Mouse (Mus musculus) heart, adult 2 months (tissue): ENCODE results near the gene Npc1l1. TPM values are rescaled to one million over a fixed set of nuclear protein-coding genes. Genes with fewer than 3 reads are reported as not detected.

Experiments
- DNase-seq, 2 experiments: peaks; one replicate each; pipeline ENCODE4 v3.0.0; 2021
- H3K27ac ChIP-seq: fragments of 200-600 bp; 2 replicates; pipeline ENCODE4 v1.8.1; 2022
- H3K27me3 ChIP-seq: fragments of 200-500 bp; 2 replicates; pipeline ENCODE4 v1.6.1; 2012; ENCODE audit warnings: mild to moderate bottlenecking, low read length, inconsistent platforms, mixed read lengths; ENCODE audit not compliant: control insufficient read depth, insufficient read depth
- H3K36me3 ChIP-seq: fragments of 200-500 bp; 2 replicates; pipeline ENCODE4 v1.6.1; 2012; ENCODE audit warnings: low read length, inconsistent platforms; ENCODE audit not compliant: control insufficient read depth, insufficient read depth
- H3K4me1 ChIP-seq: fragments of 200-500 bp; 2 replicates; pipeline ENCODE4 v1.6.1; 2011; ENCODE audit warnings: low read length; ENCODE audit not compliant: control insufficient read depth, insufficient read depth
- H3K4me3 ChIP-seq: fragments of 200-600 bp; 2 replicates; pipeline ENCODE4 v1.8.1; 2022
- H3K79me2 ChIP-seq: fragments of 200-500 bp; replicated peaks from 2 replicates; pipeline ENCODE4 v1.6.1; 2012; ENCODE audit warnings: mild to moderate bottlenecking, inconsistent platforms, low read length, moderate library complexity, mixed read lengths; ENCODE audit not compliant: control insufficient read depth, insufficient read depth
- H3K9ac ChIP-seq: fragments of 200-500 bp; 2 replicates; pipeline ENCODE4 v1.6.1; 2012; ENCODE audit warnings: low read depth, mild to moderate bottlenecking, control low read depth, inconsistent platforms, low read length, mixed read lengths
- CTCF ChIP-seq: fragments of 200-600 bp; IDR thresholded peaks from 2 replicates; pipeline ENCODE4 v1.8.1; 2022; ENCODE audit warnings: antibody characterized with exemption, mild to moderate bottlenecking, moderate library complexity
- EP300 ChIP-seq: fragments of 200-500 bp; IDR thresholded peaks from 2 replicates; pipeline ENCODE4 v1.6.1; 2011; ENCODE audit warnings: low read depth, low read length, control low read depth; ENCODE audit not compliant: insufficient read depth
- POLR2A ChIP-seq: fragments of 200-500 bp; IDR thresholded peaks from 2 replicates; pipeline ENCODE4 v1.6.1; 2011; ENCODE audit warnings: mild to moderate bottlenecking, low read depth, low read length, control low read depth; ENCODE audit not compliant: insufficient read depth
- WGBS: fragments of 180-500 bp; shearing (Covaris S2); methylation state at CpG from one replicate; pipeline ENCODE4 v1.1.7; 2018; 5-methylcytosine and 5-hydroxymethylcytosine counted together
- intact Hi-C: fragments of 180-260 bp; cut with DNase I; formaldehyde crosslinking; loops from one replicate; pipeline ENCODE4 v1.15.1; 2025
- polyA plus RNA-seq: library from polyadenylated mRNA; depleted of rRNA; stranded (reverse); fragments of >200 nt; gene quantifications from 2 replicates; pipeline ENCODE4 v1.2.3, GENCODE M21; 2012
- total RNA-seq, 2 experiments: library from RNA; stranded (reverse); gene quantifications; 2 replicates each; pipeline ENCODE4 v1.2.3; 2021

Gene Npc1l1
- total and polyA plus RNA-seq, 3 experiments, result 0.08 to 0.25 TPM; not detected in 1

DNA sequence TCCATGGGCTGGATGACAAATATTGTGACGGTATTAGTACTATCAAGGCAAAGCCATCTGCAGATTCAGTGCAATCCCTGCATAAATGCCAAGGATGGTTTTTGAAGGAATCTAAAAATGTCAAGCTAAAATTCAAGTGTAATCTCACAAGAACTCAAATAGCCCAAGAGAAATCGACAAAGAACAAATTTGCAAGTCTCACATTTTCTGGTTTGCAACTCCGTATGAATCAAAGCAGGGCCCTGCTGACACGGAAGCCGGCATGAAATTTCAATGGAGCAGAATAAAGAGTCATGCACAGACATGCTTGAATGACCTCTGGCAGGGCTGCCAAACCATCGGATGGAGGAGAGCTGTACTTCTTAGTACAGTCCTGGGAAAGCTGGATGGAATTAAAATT is 10.0 kb downstream of the Npc1l1 start:
- WGBS, result 90% methylated on average over 6 of the region's 6 CpGs
- Histone ChIP-seq H3K27ac (no peak overlapping the region), H3K27me3 (no peaks in the 10 kb centered on the region), H3K36me3 (no peaks in the 10 kb centered on the region), H3K4me3 (no peak overlapping the region), H3K79me2 (no peaks in the 10 kb centered on the region), H3K9ac (no peak overlapping the region), H3K4me1 (no peaks in the 10 kb centered on the region)
- intact Hi-C loops, result no loop called here
- DNase-seq, result no peak
- no peak for TF ChIP-seq POLR2A

GRCm38 (mm10) chr11:6218189-6218896 is 11.6 kb downstream of the Npc1l1 start:
- no peaks in the 10 kb centered on the region for H3K79me2 ChIP-seq
- H3K4me3 ChIP-seq, result no peak overlapping the region
- H3K27ac ChIP-seq, result no peak overlapping the region
- H3K36me3 ChIP-seq, result no peaks in the 10 kb centered on the region
- intact Hi-C loops, result no loop called here
- H3K4me1 ChIP-seq, result no peaks in the 10 kb centered on the region
- TF ChIP-seq POLR2A, result no peak
- TF ChIP-seq CTCF, result no peak
- no peak for TF ChIP-seq EP300
- 67% methylated on average over 11 of the region's 11 CpGs for WGBS
- H3K27me3 ChIP-seq, result no peaks in the 10 kb centered on the region
- DNase-seq, result no peak
- no peak overlapping the region for H3K9ac ChIP-seq

DNA sequence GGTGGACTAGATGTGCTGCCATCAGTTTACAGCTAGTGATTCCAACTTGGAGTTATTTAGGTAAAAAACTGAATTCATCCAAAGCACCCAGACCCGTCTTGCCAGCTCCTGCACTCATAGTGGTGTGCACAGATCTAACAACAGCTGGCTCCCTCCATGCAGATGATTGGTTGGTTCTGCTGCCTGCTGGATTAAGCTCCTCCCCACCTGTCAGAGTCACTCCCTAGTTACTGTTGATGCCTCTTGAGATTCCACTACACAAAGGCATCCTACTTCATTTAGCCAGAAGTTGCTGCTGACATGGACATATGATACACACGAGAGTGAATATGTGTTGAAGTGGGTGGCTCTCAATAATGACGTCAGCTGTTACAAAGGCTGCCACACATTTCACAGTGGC is 13.1 kb downstream of the Npc1l1 start:
- Histone ChIP-seq H3K27me3 (no peaks in the 10 kb centered on the region), H3K4me3 (no peak overlapping the region), H3K36me3 (no peaks in the 10 kb centered on the region), H3K4me1 (no peaks in the 10 kb centered on the region), H3K9ac (no peak overlapping the region), H3K27ac (no peak overlapping the region), H3K79me2 (no peaks in the 10 kb centered on the region)
- intact Hi-C loops, result no loop called here
- DNase-seq, result no peak
- WGBS, result 42% methylated on average over 3 of the region's 3 CpGs
- TF ChIP-seq POLR2A (no peak), CTCF (no peak), EP300 (no peak)

GRCm38 (mm10) chr11:6208158-6208557 is 21.8 kb downstream of the Npc1l1 start:
- H3K36me3 ChIP-seq, result no peaks in the 10 kb centered on the region
- TF ChIP-seq POLR2A (no peak), CTCF (no peak), EP300 (no peak)
- H3K4me3 ChIP-seq, result no peak overlapping the region
- DNase-seq, result no peak
- H3K79me2 ChIP-seq, result no peaks in the 10 kb centered on the region
- no peak overlapping the region for H3K9ac ChIP-seq
- intact Hi-C loops, result no loop called here
- H3K27me3 ChIP-seq, result 0 out of 2 replicates have a peak, but pooled peaks cover 3% of the 10 kb centered on the region
- no peaks in the 10 kb centered on the region for H3K4me1 ChIP-seq
- no peak overlapping the region for H3K27ac ChIP-seq
- WGBS, result 80% methylated on average over 1 of the region's 1 CpGs

GRCm38 (mm10) chr11:6207090-6207489 is 22.9 kb downstream of the Npc1l1 start:
- Histone ChIP-seq H3K27ac (no peak overlapping the region), H3K4me3 (no peak overlapping the region), H3K9ac (no peak overlapping the region), H3K79me2 (no peaks in the 10 kb centered on the region), H3K4me1 (no peaks in the 10 kb centered on the region), H3K36me3 (no peaks in the 10 kb centered on the region), H3K27me3 (0 out of 2 replicates have a peak, but pooled peaks cover 3% of the 10 kb centered on the region)
- intact Hi-C loops, result no loop called here
- no peak for DNase-seq
- WGBS, result 78% methylated on average over 2 of the region's 2 CpGs
- no peak for TF ChIP-seq EP300
- no peak for TF ChIP-seq CTCF
- TF ChIP-seq POLR2A, result no peak

- H3K27me3 ChIP-seq, result 0 out of 2 replicates have a peak, but pooled peaks cover 3% of the 10 kb centered on the region
- H3K36me3 ChIP-seq, result peaks cover 3% of the 10 kb centered on the region; the same call in 1 of the 2 replicates
- intact Hi-C loops, result loop anchor here (2.0 kb wide), 1 partner anchor 68 kb away; no protein-coding TSS in a partner anchor
- peaks cover 5% of the 10 kb centered on the region for H3K4me1 ChIP-seq
- H3K9ac ChIP-seq, result peak overlapping the region; percentile 82; the same call in 1 of the 2 replicates
- DNase-seq, result no peak
- peak overlapping the region; percentile 97 for H3K4me3 ChIP-seq
- H3K79me2 ChIP-seq, result peaks cover 6% of the 10 kb centered on the region
- H3K27ac ChIP-seq, result peak overlapping the region; percentile 97
- WGBS, result 22% methylated on average over 9 of the region's 9 CpGs
- TF ChIP-seq EP300 (no peak), POLR2A (no peak), CTCF (no peak)
These were observed 29.4 kb downstream of the Npc1l1 start for GRCm38 (mm10) chr11:6200570-6200969.
